Mouse (Mus musculus): ENCODE results near the gene Psma7. TPM values are rescaled to one million over a fixed set of nuclear protein-coding genes. Genes with fewer than 3 reads are reported as not detected.

Gene Psma7
- polyA plus RNA-seq (2012; rRNA removed), result 324 and 394 TPM in 2 replicates

- DNase-seq (ENCODE audit: low read depth), result peak; percentile 97
- TF ChIP-seq CTCF (IDR thresholded peaks at IDR 0.05; ENCODE audit: borderline replicate concordance, extremely low read depth, insufficient read depth, insufficient read length), result no peak
- peak; percentile 77 for TF ChIP-seq POLR2A (IDR thresholded peaks at IDR 0.05; ENCODE audit: borderline replicate concordance, extremely low read depth, insufficient read depth, insufficient read length, poor library complexity, severe bottlenecking)
Observed at GRCm38 (mm10) chr2:180042256-180042857, at the start of gene Psma7, which contains the start of gene Ss18l1. Psma7 (minus strand) TSS chr2:180042433. Ss18l1 (plus strand) TSS chr2:180042509.

GRCm38 (mm10) chr2:180090285-180090684, 48.1 kb upstream of the Psma7 start:
- TF ChIP-seq CTCF (IDR thresholded peaks at IDR 0.05; ENCODE audit: borderline replicate concordance, extremely low read depth, insufficient read depth, insufficient read length) (no peak), POLR2A (IDR thresholded peaks at IDR 0.05; ENCODE audit: borderline replicate concordance, extremely low read depth, insufficient read depth, insufficient read length, poor library complexity, severe bottlenecking) (no peak)
- no peak for DNase-seq (ENCODE audit: low read depth)

DNA sequence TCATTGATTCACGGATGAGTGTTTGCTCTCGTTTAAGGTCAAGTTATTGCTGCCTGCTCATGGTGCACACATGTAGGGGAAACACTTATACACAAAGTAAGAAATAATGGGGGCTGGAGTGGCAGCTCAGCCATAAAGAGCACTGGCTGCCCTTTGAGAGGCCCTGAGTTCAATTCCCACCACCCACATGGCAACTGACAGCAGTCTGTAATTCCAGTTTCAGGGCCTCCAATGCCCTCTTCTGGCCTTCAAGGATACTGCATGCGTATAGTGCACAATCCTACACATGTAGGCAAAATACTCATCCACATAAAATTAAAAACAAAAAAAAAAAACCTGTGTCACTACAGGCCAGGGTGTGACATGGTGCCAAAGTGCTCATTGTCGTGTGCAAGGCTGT, 45.2 kb upstream of the Psma7 start:
- DNase-seq (ENCODE audit: low read depth), result no peak
- TF ChIP-seq CTCF (IDR thresholded peaks at IDR 0.05; ENCODE audit: borderline replicate concordance, extremely low read depth, insufficient read depth, insufficient read length) (peak; percentile 16; the same call in 1 of the 2 replicates), POLR2A (IDR thresholded peaks at IDR 0.05; ENCODE audit: borderline replicate concordance, extremely low read depth, insufficient read depth, insufficient read length, poor library complexity, severe bottlenecking) (no peak)

DNA sequence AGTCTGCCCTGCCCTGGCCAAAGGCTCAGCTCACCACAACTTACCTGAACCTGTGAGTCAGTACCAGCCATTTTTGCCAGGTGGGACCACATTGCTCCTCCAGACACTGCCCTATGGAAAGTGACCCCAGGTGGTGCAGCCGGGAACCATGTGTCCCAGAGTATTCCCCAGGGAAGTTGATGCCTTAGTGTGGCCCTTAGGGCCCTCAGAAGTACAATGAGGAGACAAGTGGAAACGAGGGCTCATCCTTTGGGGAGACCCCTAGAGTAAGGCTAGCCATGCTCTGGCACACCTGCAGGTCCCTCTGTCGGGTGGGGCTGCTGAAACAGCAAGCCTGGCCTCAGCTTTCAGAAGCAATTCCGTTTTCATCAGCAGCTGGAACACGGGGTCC, 44.4 kb upstream of the Psma7 start:
- DNase-seq (ENCODE audit: low read depth), result no peak
- TF ChIP-seq CTCF (IDR thresholded peaks at IDR 0.05; ENCODE audit: borderline replicate concordance, extremely low read depth, insufficient read depth, insufficient read length) (no peak), POLR2A (IDR thresholded peaks at IDR 0.05; ENCODE audit: borderline replicate concordance, extremely low read depth, insufficient read depth, insufficient read length, poor library complexity, severe bottlenecking) (no peak)

GRCm38 (mm10) chr2:180085926-180086636, 43.8 kb upstream of the Psma7 start:
- peak; percentile 63 for DNase-seq (ENCODE audit: low read depth)
- no peak for TF ChIP-seq CTCF (IDR thresholded peaks at IDR 0.05; ENCODE audit: borderline replicate concordance, extremely low read depth, insufficient read depth, insufficient read length)
- TF ChIP-seq POLR2A (IDR thresholded peaks at IDR 0.05; ENCODE audit: borderline replicate concordance, extremely low read depth, insufficient read depth, insufficient read length, poor library complexity, severe bottlenecking), result no peak

GRCm38 (mm10) chr2:180084565-180084964, 42.3 kb upstream of the Psma7 start:
- TF ChIP-seq CTCF (IDR thresholded peaks at IDR 0.05; ENCODE audit: borderline replicate concordance, extremely low read depth, insufficient read depth, insufficient read length), result no peak
- no peak for TF ChIP-seq POLR2A (IDR thresholded peaks at IDR 0.05; ENCODE audit: borderline replicate concordance, extremely low read depth, insufficient read depth, insufficient read length, poor library complexity, severe bottlenecking)
- DNase-seq (ENCODE audit: low read depth), result no peak

- DNase-seq (ENCODE audit: low read depth), result no peak
- no peak for TF ChIP-seq POLR2A (IDR thresholded peaks at IDR 0.05; ENCODE audit: borderline replicate concordance, extremely low read depth, insufficient read depth, insufficient read length, poor library complexity, severe bottlenecking)
- no peak for TF ChIP-seq CTCF (IDR thresholded peaks at IDR 0.05; ENCODE audit: borderline replicate concordance, extremely low read depth, insufficient read depth, insufficient read length)
Observed at GRCm38 (mm10) chr2:180083063-180083462, 40.8 kb upstream of the Psma7 start.

DNA sequence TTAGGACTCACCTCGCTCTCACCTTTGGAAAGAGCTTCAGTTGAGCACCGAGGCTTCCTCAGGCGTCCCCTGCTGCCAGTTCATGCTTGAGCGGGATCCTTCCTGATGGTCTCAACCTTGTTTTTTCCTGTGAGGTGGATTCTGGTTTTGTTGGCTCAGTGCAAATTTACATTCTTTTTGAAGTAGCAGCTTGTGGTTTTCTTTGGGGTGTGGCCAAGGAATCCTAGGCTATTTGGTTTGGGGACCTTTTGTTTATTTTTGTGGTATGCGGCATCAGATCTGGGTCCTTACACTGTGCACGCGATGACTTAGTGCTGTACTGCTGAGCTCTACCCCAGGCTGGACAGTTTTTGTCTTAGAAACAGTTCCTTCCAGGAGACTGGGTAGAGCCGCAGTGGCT, 38.4 kb upstream of the Psma7 start:
- TF ChIP-seq POLR2A (IDR thresholded peaks at IDR 0.05; ENCODE audit: borderline replicate concordance, extremely low read depth, insufficient read depth, insufficient read length, poor library complexity, severe bottlenecking) (no peak), CTCF (IDR thresholded peaks at IDR 0.05; ENCODE audit: borderline replicate concordance, extremely low read depth, insufficient read depth, insufficient read length) (no peak)

GRCm38 (mm10) chr2:180077622-180078021, 35.4 kb upstream of the Psma7 start:
- TF ChIP-seq POLR2A (IDR thresholded peaks at IDR 0.05; ENCODE audit: borderline replicate concordance, extremely low read depth, insufficient read depth, insufficient read length, poor library complexity, severe bottlenecking), result no peak
- no peak for TF ChIP-seq CTCF (IDR thresholded peaks at IDR 0.05; ENCODE audit: borderline replicate concordance, extremely low read depth, insufficient read depth, insufficient read length)
- no peak for DNase-seq (ENCODE audit: low read depth)

More for the DNA sequence above, 38.4 kb upstream of the Psma7 start:
- no peak for DNase-seq (ENCODE audit: low read depth)

GRCm38 (mm10) chr2:180072886-180073285, 30.7 kb upstream of the Psma7 start:
- DNase-seq (ENCODE audit: low read depth), result no peak
- no peak for TF ChIP-seq CTCF (IDR thresholded peaks at IDR 0.05; ENCODE audit: borderline replicate concordance, extremely low read depth, insufficient read depth, insufficient read length)
- no peak for TF ChIP-seq POLR2A (IDR thresholded peaks at IDR 0.05; ENCODE audit: borderline replicate concordance, extremely low read depth, insufficient read depth, insufficient read length, poor library complexity, severe bottlenecking)

- no peak for DNase-seq (ENCODE audit: low read depth)
- TF ChIP-seq CTCF (IDR thresholded peaks at IDR 0.05; ENCODE audit: borderline replicate concordance, extremely low read depth, insufficient read depth, insufficient read length) (no peak), POLR2A (IDR thresholded peaks at IDR 0.05; ENCODE audit: borderline replicate concordance, extremely low read depth, insufficient read depth, insufficient read length, poor library complexity, severe bottlenecking) (no peak)
Observed at GRCm38 (mm10) chr2:180071671-180072070, 29.4 kb upstream of the Psma7 start.

Measured in brain, embryonic 14.5 days (tissue).